Mouse (Mus musculus) heart, postnatal 0 days (tissue): ENCODE results near the gene Capn10. TPM values are rescaled to one million over a fixed set of nuclear protein-coding genes. Genes with fewer than 3 reads are reported as not detected.

Experiments used
- ATAC-seq: fragments of 200-750 bp; cut with Nextera tagmentation; 2 replicates; pipeline ENCODE4 v1.8.0; 2017; ENCODE audit warnings: low read depth, moderate number of reproducible peaks, moderate library complexity; ENCODE audit not compliant: insufficient read depth
- DNase-seq: peaks from one replicate; pipeline ENCODE4 v3.0.0-alpha.2; 2016; ENCODE audit warnings: low spot score
- H3K27ac ChIP-seq: fragments of 300-500 bp; sonication (generic); 2 replicates; pipeline ENCODE4 v1.5.1; 2014; ENCODE audit warnings: low read depth, mild to moderate bottlenecking
- H3K27me3 ChIP-seq: fragments of 300-500 bp; sonication (generic); 2 replicates; pipeline ENCODE4 v1.6.1; 2014; ENCODE audit warnings: low read length, mixed read lengths; ENCODE audit not compliant: control insufficient read depth, insufficient read depth
- H3K36me3 ChIP-seq: fragments of 300-500 bp; sonication (generic); replicated peaks from 2 replicates; pipeline ENCODE4 v1.6.1; 2014; ENCODE audit warnings: low read length, mixed read lengths; ENCODE audit not compliant: control insufficient read depth, insufficient read depth
- H3K4me1 ChIP-seq: fragments of 300-500 bp; sonication (generic); 2 replicates; pipeline ENCODE4 v1.6.1; 2014; ENCODE audit warnings: antibody characterized with exemption; ENCODE audit not compliant: control insufficient read depth, insufficient read depth
- H3K4me2 ChIP-seq: fragments of 300-500 bp; sonication (generic); 2 replicates; pipeline ENCODE4 v1.6.1; 2014; ENCODE audit warnings: low read depth, mild to moderate bottlenecking, low read length, moderate library complexity
- H3K4me3 ChIP-seq: fragments of 300-500 bp; sonication (generic); 2 replicates; pipeline ENCODE4 v1.5.1; 2014; ENCODE audit warnings: low read depth, low read length
- H3K9ac ChIP-seq: fragments of 300-500 bp; sonication (generic); replicated peaks from 2 replicates; pipeline ENCODE4 v1.6.1; 2014; ENCODE audit warnings: low read depth, low read length, mixed read lengths
- H3K9me3 ChIP-seq: fragments of 300-500 bp; sonication (generic); replicated peaks from 2 replicates; pipeline ENCODE4 v1.6.1; 2016; ENCODE audit warnings: low read length; ENCODE audit not compliant: control insufficient read depth
- CTCF ChIP-seq: IDR thresholded peaks from 2 replicates; pipeline ENCODE4 v1.5.1; 2016; ENCODE audit warnings: antibody characterized with exemption, control low read depth, low read depth
- EP300 ChIP-seq: IDR thresholded peaks from 2 replicates; pipeline ENCODE4 v1.6.1; 2016; ENCODE audit warnings: antibody characterized with exemption, low read depth
- WGBS: fragments of 180-500 bp; shearing (Covaris S2); extraction: QIAGEN DNeasy Blood & Tissue Kit; methylation state at CpG from one replicate; pipeline ENCODE4 v1.1.7; 2014; 5-methylcytosine and 5-hydroxymethylcytosine counted together
- polyA plus RNA-seq: library from polyadenylated mRNA; unstranded; fragments of >200 nt; fragmentation: Nextera tagmentation; extraction: Ambion mirVana; gene quantifications from 2 replicates; pipeline ENCODE4 v1.2.1, GENCODE M21; 2015
- total RNA-seq: library from RNA; depleted of rRNA; stranded (reverse); fragments of >200 nt; gene quantifications from 2 replicates; pipeline ENCODE4 v1.2.3, GENCODE M21; 2014; ENCODE audit warnings: low replicate concordance; rRNA removed

Capn10 gene
- total RNA-seq: 41.9 and 46.3 TPM in 2 replicates
- polyA plus RNA-seq: 10.7 and 12.0 TPM in 2 replicates

- Histone ChIP-seq H3K9ac (peak within 1 kb of the TSS; percentile 71), H3K27me3 (no peaks in the 10 kb centered on the region), H3K9me3 (no peaks in the 10 kb centered on the region), H3K4me3 (peak within 1 kb of the TSS; percentile 70), H3K27ac (peak within 1 kb of the TSS; percentile 93), H3K4me1 (peaks cover 23% of the 10 kb centered on the region), H3K36me3 (peaks cover 15% of the 10 kb centered on the region), H3K4me2 (peak within 1 kb of the TSS; percentile 98)
- TF ChIP-seq CTCF (no peak), EP300 (peak; percentile 81)
- peak; percentile 95 for DNase-seq
- peak; percentile 98 for ATAC-seq
- under 1% methylated on average over 45 of the region's 45 CpGs for WGBS
Observed at GRCm38 (mm10) chr1:92934182-92934827, at the start of gene Capn10. TSS of gene Capn10 (plus strand) at chr1:92934376.

- no peak overlapping the region for H3K4me2 ChIP-seq
- H3K27me3 ChIP-seq: 0 out of 2 replicates have a peak, but pooled peaks cover 3% of the 10 kb centered on the region
- no peak overlapping the region for H3K9ac ChIP-seq
- 69% methylated on average over 7 of the region's 7 CpGs for WGBS
- no peak overlapping the region for H3K27ac ChIP-seq
- TF ChIP-seq CTCF (no peak), EP300 (no peak)
- no peaks in the 10 kb centered on the region for H3K9me3 ChIP-seq
- DNase-seq (no peak), ATAC-seq (no peak)
- H3K4me1 ChIP-seq: no peaks in the 10 kb centered on the region
- H3K4me3 ChIP-seq: no peak overlapping the region
- H3K36me3 ChIP-seq: no peaks in the 10 kb centered on the region
Observed at GRCm38 (mm10) chr1:92888901-92889655, 45.1 kb upstream of the Capn10 start.

- Histone ChIP-seq H3K4me1 (no peaks in the 10 kb centered on the region), H3K27me3 (0 out of 2 replicates have a peak, but pooled peaks cover 3% of the 10 kb centered on the region), H3K4me2 (no peak overlapping the region), H3K27ac (no peak overlapping the region), H3K36me3 (no peaks in the 10 kb centered on the region), H3K4me3 (no peak overlapping the region), H3K9ac (no peak overlapping the region), H3K9me3 (no peaks in the 10 kb centered on the region)
- TF ChIP-seq CTCF (no peak), EP300 (no peak)
- WGBS: 47% methylated on average over 3 of the region's 3 CpGs
- DNase-seq: no peak
- no peak for ATAC-seq
Observed at GRCm38 (mm10) chr1:92892791-92893190, 41.4 kb upstream of the Capn10 start.

- Histone ChIP-seq H3K9ac (no peak overlapping the region), H3K4me2 (no peak overlapping the region), H3K4me3 (no peak overlapping the region), H3K27ac (no peak overlapping the region), H3K36me3 (no peaks in the 10 kb centered on the region), H3K27me3 (no peaks in the 10 kb centered on the region), H3K4me1 (no peaks in the 10 kb centered on the region), H3K9me3 (no peaks in the 10 kb centered on the region)
- DNase-seq (no peak), ATAC-seq (no peak)
- 60% methylated on average over 3 of the region's 3 CpGs for WGBS
- TF ChIP-seq EP300 (no peak), CTCF (no peak)
Observed at GRCm38 (mm10) chr1:92893896-92894295, 40.3 kb upstream of the Capn10 start.

- WGBS: 12% methylated on average over 3 of the region's 3 CpGs
- ATAC-seq: peak; percentile 49; the same call in 1 of the 2 replicates
Observed at GRCm38 (mm10) chr1:92895089-92895488, 39.1 kb upstream of the Capn10 start.

More at GRCm38 (mm10) chr1:92895089-92895488, 39.1 kb upstream of the Capn10 start:
- peak; percentile 95 for TF ChIP-seq CTCF
- TF ChIP-seq EP300: no peak
- no peak overlapping the region for H3K4me2 ChIP-seq
- H3K36me3 ChIP-seq: no peaks in the 10 kb centered on the region
- no peaks in the 10 kb centered on the region for H3K4me1 ChIP-seq
- peak; percentile 71 for DNase-seq
- no peak overlapping the region for H3K27ac ChIP-seq
- H3K9me3 ChIP-seq: no peaks in the 10 kb centered on the region
- H3K27me3 ChIP-seq: no peaks in the 10 kb centered on the region
- H3K4me3 ChIP-seq: no peak overlapping the region
- no peak overlapping the region for H3K9ac ChIP-seq
